Mouse (Mus musculus): ENCODE results near the gene Plekhh3.
A peak's percentile ranks its signal among the peaks of the same experiment; 100 is the strongest.

The Plekhh3 gene

DNA sequence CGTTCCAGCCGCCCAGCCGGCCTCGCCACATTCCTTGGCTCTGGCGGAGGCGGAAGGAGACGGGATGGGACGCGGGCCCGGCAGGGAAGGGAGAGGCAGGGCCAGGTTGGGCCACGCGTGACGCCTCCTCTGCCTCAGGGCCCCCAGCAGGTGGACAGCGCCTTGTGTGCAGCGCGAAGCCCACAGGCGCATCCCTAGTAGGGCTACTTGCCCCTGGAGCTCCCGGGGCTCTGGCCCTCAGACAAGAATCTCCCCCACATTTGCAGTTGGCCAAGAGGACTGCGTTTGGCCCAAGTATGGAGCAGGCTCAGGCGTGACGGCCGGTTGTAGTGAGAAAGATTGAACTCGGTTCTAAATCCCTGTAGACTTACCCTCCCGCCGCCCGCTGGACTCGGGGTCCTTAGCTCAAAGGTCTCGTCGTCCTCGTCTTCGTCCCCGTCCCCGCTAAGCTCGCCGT lies 769 bp downstream of the Plekhh3 start, which contains the start of gene Cntnap1:
TSS of gene Cntnap1 (plus strand) at position 170 of the 457 bp plus-strand sequence.
- peak; percentile 83 for DNase-seq

- peak; percentile 79 for DNase-seq
These were observed 1.6 kb downstream of the Plekhh3 start for GRCm38 (mm10) chr11:101169301-101170107.

DNA sequence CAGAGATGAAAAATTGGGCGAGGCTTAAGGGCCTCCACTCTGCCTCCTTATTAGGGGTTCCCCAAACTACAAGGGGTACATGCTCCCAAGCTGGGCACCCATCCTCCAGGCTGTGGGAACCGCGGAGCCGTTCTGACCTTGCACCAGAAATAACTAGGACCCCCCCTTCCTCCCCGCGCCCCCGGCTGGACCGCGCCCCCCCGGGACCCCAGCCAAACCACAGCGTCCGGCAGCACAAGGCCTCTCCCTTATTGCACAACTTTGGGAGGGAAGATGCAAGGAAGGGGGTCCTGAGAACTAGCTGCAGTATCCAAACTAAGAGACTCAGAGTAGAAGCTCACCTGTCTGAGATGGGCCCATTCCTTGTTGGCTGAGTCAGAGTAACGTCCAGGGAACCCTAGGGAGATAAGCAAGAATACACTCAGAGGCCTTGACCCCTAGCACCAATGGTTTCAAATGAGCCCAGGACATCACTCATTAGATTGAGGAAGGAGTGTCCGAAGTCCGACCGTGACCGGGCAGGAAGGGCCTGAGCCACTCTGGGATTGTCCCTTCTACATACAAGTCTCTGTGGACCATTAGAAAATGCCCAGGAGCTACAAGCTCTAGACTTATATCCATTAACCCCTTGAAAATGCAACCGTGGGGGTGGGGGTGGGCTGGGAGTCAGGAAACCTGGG lies 2.7 kb downstream of the Plekhh3 start:
- peak; percentile 52 for DNase-seq

DNA sequence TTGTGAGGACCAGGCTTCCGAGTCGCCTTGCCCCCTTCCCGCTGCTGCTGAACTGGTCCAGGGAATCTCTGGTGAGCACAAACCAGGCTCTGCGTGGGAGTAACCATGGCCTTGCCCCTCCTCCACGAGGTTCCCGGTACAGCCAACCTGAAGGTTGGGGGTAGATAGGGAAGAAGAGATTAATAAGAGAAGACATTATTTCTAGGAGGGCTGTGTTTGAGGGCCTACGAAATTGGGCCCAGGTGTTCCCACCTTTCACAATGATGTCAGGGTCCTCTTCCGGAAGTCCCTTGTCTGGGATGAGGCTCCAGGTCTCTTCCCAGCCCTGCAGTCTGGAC lies 3.2 kb downstream of the Plekhh3 start:
- peak; percentile 43 for DNase-seq

DNA sequence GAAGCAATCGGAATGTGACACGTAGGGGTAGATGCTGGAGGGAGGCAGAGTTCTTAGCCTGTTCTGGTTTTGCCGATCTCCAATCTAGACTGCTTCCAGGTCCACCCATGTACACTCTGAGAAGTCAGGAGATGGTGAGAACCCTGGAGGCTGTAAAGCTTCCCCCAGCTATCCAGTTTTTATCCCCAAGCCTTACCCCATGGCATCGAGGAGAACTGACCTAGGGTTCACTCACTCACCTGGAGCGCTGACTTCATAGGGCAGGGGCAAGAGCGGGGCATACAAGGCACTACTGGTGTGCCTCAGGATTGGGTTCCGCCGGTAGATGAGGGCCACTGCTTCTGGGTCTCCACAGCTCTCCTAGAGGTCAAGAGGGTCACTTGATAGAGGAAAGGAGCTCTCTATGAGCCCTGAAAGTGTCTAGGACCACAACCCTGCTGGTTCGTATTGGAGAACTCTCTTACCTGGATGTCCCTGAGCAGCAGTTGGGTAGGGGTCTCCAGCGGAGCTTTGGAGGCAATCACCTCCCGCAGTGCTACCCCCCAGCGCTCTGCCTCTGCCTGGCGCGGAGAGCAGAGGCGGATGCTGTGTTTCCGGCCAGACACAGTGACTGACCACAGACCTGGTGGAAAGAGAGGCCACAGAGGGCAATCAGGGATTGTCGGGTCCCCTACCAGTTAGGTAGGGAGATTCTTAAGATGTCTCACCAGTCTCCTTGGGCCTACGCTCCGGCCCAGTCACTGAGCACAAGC lies 3.8 kb downstream of the Plekhh3 start:
- DNase-seq, result peak; percentile 52

GRCm38 (mm10) chr11:101166357-101166756 lies 4.8 kb downstream of the Plekhh3 start:
- DNase-seq, result peak; percentile 59

DNA sequence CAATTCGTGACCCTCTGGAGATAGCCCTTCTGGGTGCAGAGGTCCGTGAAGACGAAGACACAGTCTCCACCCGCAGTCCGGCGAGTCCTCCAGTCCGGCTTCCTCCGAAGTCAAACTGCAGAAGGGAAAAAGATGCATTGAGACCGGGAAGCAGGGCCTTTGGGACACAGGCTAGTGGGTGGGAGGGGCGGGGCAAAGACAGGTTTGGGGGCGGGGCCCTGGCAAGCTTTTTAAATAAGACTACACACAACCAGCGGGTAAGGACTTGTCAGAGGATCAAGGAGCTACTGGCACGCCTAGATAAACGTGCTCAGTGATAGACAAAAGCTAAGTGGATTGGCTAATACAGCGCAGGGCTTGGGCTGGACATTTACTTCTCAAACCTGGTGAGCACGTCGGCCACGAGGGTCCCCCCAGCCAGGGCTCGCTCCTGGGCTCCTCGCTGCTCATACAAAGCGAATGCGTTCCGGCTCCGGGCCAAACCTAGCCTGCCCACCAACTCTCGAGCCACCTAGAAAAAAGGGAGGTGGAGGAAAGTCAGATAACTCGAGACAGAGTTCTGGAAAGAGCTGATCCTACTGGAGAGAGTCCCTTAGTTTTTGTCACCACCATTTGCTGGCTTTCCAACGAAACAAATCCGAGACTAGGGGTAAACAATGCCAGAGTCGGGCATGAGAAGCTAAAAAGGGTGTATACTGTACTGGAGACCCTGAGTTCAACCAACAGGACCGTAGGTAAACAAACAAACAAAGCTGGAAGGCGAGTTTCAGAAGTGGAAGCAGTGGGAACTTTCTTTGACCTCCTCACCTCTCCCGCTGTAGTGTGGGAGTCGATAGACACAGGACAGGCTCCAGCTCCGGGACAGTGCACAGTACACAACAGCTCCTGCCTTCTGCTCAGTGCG lies 6.2 kb downstream of the Plekhh3 start:
- peak; percentile 45 for DNase-seq

DNA sequence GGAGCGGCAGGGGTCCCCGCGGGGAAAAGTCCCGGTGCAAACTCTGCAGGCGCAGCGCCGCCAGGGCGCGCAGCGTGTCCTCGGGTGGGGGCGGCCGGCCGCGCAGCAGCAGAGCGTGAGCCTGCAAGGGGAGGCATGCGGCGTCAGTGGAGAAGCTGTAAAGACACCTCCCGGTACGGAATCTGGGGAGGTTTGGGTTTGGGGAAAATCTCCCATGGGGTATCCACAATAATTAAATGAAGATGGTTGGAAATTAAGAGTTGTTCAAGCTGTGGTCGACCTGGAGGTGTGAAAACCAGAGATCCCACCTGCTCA lies 6.8 kb downstream of the Plekhh3 start:
- no peak for DNase-seq

DNA sequence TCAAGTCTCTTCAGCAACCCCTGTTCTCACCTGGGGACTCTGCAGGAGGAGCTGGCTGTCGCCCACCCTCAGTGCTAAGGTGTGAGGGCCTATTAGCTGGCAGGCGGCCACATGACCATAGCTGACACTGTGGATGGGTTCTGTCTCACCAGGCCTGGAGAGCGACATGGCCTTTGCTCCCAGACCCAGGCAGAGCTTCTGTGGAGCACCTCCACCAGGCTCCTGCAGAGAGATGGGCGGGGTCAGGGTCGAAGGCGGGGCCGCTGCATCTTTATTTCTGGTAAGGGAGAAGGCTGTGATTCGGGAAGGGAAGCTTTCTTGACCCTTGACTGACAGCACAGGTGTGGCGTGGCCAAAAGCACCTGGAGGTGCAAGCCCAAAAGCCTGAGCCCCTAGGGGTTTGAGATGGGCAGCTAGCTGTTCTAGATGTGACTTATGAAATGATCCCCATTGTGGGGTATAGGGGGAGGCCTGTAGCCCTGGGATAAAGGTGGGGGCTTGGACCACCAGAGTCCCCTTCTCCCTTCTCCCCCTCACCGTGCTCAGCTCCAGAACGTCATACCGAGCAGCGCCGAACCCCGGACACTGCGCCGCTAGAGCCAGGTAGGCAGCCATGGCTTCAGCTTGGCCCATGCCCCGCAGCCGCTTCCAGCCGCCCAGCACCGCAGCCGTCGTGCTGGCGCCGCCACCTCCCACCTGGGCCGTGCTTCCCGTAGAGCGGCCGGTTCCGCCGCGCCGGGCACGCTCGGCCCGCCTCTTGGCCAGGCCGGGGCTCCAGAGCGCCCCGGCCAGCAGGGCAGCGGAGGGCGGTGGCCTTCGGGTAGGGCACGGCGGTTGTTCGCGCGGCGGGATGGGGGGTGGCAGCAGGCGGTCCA lies 7.4 kb downstream of the Plekhh3 start:
- peak; percentile 67 for DNase-seq

DNA sequence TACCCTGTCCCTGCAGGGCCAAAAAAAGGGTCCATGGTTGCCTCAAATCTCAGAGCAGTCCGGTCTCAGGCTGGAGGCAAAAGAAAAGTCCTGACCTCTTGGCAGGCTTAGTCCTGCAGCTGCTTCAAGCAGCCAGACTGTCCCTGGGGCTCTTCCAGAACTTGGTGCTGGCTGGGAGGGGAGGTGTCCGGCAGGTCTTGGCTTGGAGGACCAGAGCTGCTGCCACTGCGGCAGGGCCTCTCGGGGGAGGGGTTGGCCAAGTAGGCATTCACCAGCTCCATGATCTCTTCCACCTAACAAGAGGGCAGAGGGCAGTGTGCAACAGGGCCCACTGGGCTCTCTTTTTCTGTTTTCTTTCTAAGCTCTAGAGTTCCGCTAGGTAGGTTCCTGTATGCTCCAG lies 8.4 kb downstream of the Plekhh3 start:
- DNase-seq, result peak; percentile 73

DNA sequence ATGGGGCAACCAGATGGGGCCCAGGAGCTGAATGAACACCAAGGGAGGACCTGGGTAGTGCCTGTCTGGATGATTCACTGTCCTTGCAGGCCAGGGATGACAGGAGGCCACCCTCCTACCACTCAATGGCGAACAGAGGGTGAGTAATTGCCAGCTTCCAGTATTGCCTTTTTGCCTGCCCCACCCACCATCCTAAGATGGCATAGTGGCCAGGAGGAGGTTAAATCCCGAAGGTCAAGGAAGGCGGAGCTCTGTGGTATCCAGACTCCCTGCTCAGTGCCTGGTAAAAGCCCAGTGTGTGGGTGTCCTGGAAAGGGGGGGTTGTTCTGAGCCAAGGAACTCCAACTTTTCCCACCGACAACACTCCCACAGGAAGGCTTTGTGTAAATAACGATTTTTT lies 8.8 kb downstream of the Plekhh3 start:
- DNase-seq, result no peak

- no peak for DNase-seq
These were observed 9.6 kb downstream of the Plekhh3 start for GRCm38 (mm10) chr11:101161551-101161950.

- peak; percentile 44 for DNase-seq
These were observed 10.1 kb downstream of the Plekhh3 start for GRCm38 (mm10) chr11:101160981-101161505.

DNA sequence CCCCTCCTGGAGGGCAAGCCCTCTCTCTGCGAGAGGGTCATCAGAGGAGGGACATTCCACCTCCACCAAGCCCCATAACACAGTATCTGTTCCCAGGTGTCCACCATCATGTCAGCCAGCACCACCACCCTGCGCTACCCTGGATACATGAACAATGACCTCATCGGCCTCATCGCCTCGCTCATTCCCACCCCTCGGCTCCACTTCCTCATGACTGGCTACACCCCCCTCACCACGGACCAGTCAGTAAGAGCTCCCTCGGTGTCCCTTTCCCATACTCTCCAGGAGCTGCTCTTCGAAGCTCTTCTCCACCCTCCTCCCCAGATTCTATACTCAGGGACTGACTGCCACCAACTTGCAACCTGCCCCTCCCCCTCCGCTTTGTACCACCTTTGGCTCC lies 11.0 kb downstream of the Plekhh3 start:
- peak; percentile 45 for DNase-seq

- DNase-seq, result peak; percentile 85
These were observed 15.3 kb downstream of the Plekhh3 start, which contains the start of gene Tubg2 for GRCm38 (mm10) chr11:101155728-101156371. Gene Tubg2 (plus strand): TSS chr11:101155907.

DNA sequence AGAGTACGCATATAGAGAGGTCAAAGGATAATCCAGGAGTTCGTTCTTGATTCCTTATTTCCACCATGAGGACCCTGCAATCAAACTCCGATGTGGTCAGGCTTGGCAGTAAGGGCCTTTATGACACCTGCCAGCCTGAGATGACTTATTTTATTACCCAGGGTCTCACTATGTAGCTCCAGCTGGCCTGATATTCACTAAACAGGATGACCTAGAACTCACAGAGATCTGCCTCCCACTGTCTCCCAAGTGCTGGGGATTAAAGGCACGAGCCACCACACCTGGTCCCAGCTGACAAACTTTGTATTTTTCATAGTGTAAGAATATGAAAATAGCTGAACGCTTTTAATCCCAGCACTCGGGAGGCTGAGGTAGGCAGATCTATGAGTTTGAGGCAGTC lies 16.0 kb downstream of the Plekhh3 start:
- peak; percentile 20 for DNase-seq

GRCm38 (mm10) chr11:101154648-101155047 lies 16.5 kb downstream of the Plekhh3 start:
- peak; percentile 24 for DNase-seq

GRCm38 (mm10) chr11:101152825-101153224 lies 18.3 kb downstream of the Plekhh3 start:
- peak; percentile 11 for DNase-seq

DNA sequence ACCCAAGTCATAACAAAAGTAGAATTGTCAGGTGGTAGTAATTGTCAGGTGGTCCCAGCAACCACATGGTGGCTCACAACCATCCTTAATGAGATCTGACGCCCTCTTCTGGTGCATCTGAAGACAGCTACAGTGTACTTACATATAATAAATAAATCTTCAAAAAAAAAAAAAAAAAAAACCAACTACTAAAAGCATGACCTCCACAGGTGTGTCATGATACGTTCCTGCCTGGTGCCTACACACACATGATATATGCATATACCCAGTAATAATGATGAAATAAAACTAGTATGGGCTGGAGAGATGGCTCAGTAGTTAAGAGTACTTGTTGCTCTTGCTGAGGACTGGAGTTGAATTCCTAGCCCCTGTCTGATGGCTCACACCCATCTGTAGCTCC lies 20.1 kb downstream of the Plekhh3 start:
- no peak for DNase-seq

All from cerebellum, adult 11-12 months (tissue).